Mouse (Mus musculus) telencephalon, adult 2 months (tissue): ENCODE data around the gene Aox1.
"Not testable (repeated sequence)": the region's sequence is repeated elsewhere in the genome, so short reads cannot be mapped to it uniquely, and the experiment has no call there.

ENCODE experiments used
- DNase-seq: peaks from one replicate; pipeline ENCODE4 v3.0.0-alpha.2; 2011; ENCODE audit warnings: low read depth, low spot score

Gene Aox1

GRCm38 (mm10) chr1:58029636-58030117 is at the start of gene Aox1:
Aox1 (plus strand) TSS chr1:58029931.
- no peak for DNase-seq

DNA sequence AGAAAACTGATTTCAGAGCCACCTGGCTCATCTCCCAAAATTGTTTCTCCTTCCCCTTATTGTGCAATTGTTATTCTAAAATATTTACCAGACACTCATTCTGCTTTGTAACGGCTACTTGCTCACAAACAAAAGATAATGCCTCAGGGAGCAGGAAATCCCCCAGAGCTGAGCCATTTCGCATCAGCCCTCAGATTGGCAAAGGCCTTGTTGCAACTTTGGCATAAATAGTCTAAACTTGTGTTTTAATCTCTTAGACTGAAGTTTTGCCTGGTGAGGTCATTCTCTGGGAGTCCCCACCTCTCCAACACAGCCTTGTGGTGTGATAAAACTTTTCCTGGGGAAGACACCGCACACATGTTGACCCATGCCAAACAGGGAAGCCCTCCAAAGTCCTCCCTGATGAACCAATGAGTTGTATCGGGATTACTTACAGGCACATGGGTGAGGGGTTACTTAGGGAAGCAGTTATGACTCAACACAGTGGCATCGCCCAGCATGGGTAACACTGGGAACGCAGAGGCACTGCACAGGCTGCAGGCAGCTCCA is 40.6 kb upstream of the Aox1 start:
- DNase-seq = no peak

DNA sequence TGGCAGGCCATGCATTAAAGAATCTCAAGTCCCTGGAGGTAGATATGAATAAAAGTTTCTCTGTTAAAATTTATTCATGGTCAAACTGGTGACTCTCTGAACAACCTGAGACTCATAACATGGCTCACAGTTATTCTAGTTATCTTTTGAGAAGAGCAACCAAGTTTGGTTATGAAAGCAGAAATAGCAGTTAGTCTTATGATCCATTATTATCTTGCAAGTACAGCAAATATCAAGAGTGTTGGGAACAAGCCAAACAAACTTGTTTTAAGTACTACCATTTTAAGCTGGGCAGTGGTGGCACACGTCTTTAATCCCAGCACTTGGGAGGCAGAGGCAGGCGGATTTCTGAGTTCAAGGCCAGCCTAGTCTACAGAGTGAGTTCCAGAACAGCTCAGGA is 38.5 kb upstream of the Aox1 start:
- DNase-seq = no peak

- DNase-seq = peak; percentile 87
Observed at GRCm38 (mm10) chr1:57995432-57996132, 34.1 kb upstream of the Aox1 start, which contains the start of gene Sgo2a. Sgo2a (plus strand) TSS chr1:57995971.

GRCm38 (mm10) chr1:57996133-57996615 is 33.6 kb upstream of the Aox1 start:
- no peak for DNase-seq

- no peak for DNase-seq
Observed at GRCm38 (mm10) chr1:57998146-57998545, 31.6 kb upstream of the Aox1 start.

DNA sequence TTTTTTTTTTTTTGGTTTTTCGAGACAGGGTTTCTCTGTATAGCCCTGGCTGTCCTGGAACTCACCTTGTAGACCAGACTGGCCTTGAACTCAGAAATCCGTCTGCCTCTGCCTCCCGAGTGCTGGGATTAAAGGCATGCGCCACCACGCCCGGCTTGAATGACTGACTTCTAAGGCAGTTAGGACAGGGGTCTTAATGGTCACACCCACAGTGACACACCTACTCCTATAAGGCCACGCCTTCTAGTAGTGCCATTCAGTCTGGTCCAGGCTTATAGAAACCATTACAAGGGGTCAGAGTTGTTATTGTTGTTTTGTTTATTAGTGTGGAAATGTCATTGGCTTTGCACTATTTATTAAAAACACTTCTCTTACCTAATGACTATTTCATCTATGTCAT is 23.3 kb upstream of the Aox1 start:
- DNase-seq = not testable (repeated sequence)

DNA sequence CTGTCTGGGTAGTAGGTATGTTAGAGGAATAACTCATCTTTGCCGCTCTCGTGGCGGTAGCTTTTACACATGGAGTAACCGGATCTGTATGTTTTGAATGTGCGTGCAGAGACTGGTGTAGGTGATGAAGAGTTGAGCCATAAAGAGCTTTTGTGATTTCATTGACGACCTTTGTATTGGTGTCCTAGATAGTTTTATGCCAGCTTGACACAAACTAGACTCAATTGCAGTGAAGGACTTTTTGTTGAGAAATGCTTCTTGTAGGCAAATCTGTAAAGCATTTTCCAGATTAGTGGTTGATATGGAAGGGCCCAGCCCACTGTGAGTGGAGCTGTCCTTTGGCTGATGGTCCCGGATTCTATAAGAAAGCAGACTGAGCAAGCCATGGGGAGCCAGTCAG is 10.9 kb upstream of the Aox1 start, which contains the start of gene Kctd18:
Kctd18 (minus strand) TSS at position 101 of the 400 bp plus-strand sequence.
- no peak for DNase-seq

DNA sequence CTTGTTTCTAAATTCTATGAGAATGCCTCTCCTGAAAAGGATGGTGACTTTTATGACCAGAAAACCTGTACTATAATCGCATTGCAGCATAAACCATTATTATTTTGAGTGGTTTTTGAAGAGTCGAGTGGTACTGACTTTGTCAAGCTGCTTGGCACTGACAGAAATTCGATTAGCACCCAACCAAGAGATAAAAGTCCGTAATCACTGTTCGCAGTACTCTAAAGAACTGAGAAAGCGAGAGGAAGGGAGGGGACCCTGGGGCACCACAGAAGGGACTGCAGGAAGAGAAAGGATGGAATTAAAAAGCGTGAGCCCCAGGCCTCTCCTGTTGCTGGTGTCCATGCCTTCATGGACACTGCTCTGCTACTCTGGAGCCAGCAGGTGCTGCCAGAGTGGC is 2.0 kb upstream of the Aox1 start:
- no peak for DNase-seq

DNA sequence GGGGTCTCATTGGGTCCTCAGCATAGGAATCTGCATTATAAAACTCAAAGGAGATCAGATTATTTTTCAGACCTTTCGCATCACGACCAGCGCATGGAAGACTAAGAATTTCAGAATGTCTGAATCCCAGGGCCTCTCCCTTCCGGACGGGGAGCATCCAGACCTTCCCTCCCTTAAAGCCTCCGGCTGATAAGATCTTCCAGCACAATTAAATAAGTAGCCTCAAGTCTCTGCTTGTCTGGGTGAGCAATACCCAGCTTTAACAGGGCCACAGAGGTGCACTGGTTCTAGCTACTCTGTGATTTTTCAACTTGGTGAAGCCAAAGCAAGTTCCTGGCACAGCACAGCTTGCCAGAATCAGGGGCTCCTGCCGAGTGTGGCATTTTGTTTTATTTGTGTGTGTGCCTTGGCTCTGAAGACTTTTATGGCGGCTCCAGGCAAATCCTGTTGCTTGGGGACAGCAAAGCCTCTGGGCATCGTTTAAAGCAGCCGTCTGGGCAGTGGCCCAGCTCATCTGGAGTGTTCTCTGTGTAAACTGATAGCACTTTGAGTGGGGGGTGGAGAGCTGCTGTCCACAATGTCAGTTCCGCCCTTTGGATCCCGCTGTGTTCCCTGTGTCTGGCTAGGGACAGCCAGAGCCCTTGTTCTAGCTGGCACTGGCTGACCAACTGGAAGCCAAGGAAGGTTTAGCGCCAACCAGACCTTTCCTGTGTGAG is 583 bp downstream of the Aox1 start:
- no peak for DNase-seq

GRCm38 (mm10) chr1:58031160-58031769 is 1.5 kb downstream of the Aox1 start:
- no peak for DNase-seq

GRCm38 (mm10) chr1:58037306-58037705 is 7.6 kb downstream of the Aox1 start:
- DNase-seq = not testable (repeated sequence)

- DNase-seq = no peak
Observed at GRCm38 (mm10) chr1:58045076-58045475, 15.3 kb downstream of the Aox1 start.

DNA sequence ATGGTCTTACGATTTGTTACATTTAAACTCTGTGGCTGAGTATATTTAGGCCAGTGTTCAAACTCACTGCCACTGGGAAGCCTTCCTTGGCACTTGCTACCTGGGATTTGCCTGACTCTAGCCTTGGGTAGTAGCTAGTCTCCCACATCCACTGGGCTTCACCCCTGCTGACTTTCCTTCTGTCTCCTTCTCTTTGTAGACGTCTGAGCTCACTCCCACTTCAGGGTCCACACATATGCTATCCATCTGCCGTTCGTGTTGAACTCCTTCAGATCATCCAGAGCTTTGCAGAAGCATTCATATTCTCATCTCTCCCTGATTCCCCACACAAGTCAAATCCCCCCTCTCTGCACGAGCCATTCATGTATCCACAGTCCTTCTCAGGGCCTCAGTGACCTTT is 15.8 kb downstream of the Aox1 start:
- no peak for DNase-seq

DNA sequence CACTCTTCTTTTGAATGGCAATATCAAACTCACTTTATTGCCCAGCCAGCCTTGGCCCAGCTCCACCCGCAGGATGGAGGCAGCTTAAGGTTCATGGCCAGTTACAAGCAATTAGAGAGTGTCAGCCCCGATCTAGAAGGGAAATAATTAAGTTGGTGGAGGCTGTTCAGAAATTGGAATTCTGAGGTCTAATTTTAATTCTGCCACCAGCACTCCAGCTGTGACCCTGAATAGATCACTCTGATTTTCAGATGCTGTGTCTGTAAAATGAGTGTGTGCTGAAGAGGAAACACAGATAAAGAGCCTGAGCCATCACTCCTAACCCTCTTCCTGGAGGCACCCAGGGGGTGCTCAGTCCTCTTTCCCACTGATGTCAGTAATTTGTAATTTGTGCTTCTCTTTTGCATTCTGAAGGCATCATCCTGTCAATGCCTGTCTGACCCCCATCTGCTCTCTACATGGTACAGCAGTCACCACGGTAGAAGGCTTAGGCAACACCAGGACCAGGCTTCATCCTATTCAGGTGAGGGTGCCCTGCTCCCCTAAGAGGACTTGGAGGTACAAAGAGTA is 17.1 kb downstream of the Aox1 start:
- DNase-seq = no peak

DNA sequence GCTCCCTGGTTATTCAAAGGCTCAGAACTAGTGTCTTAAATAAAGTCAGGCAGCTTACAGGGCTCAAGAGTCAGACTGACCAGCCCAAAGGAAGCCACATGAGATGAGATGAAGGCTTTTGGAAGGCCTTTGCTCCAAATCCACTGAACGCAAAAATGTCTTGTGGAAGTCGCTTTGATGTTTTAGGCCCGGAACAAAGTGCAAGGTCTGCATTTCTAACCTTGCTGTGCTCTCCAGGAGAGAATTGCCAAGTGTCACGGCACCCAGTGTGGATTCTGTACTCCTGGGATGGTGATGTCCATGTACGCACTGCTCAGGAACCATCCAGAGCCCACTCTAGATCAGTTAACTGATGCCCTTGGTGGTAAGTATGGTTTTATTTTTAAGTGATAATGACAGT is 19.4 kb downstream of the Aox1 start:
- no peak for DNase-seq

GRCm38 (mm10) chr1:58055598-58055997 is 25.9 kb downstream of the Aox1 start:
- DNase-seq = no peak

- no peak for DNase-seq
Observed at GRCm38 (mm10) chr1:58056074-58056807, 26.5 kb downstream of the Aox1 start.

- no peak for DNase-seq
Observed at GRCm38 (mm10) chr1:58056939-58057338, 27.2 kb downstream of the Aox1 start.

GRCm38 (mm10) chr1:58058846-58059245 is 29.1 kb downstream of the Aox1 start:
- DNase-seq = no peak

DNA sequence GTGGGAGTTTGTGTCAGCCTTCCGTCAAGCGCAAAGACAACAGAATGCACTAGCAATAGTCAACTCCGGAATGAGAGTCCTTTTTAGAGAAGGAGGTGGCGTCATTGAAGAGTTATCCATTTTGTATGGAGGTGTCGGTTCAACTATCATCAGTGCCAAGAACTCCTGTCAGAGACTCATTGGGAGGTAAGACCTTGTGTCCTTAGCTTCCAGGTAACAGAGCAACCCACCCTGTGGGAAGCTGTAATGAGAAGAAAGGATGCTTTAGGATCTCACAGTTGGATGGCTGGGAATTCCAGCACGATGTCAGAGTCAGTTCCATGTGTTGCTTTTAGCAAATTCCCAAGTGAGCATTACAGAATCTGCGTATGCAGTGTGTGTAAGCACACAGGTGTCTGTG is 32.4 kb downstream of the Aox1 start:
- DNase-seq = no peak
